Mouse (Mus musculus): ENCODE measurements around the gene Pcnx.

DNA sequence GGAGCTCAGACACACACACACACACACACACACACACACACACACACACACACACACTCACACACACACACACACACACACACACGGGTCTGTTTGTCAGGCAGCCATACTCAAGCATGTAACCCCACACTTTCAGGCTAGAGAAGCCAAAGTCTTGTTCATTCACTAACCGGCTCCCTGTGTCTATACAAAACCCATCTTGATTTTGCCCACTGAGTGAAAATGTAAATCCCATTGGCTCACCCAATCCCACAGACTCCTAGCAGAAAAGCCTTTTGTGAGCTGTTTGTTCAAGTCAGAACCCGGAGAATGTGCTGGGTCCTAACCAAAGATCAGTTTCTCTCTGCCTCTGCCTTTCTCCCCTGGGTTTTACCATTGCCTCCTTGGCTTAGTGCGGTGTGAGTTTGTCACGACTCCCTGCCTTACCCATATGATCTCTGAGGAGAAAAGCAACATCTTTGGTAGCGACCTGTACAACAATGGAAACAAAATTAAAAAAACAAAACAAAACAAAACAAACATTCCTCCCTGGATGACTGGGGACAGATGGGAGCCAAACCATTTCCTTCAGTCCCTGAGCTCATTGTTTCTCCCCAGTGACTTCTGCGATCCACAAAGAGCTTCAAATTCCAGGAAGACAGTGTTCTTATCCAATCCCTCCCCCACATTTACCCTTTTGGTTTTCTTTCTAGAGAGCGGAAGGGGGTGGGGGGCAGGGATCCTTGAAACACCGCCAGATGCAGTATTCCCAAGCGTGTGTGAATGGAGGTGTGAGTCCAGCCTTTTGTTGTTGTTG, 43.3 kb upstream of the Pcnx start:
- TF ChIP-seq CHD2 (IDR thresholded peaks at IDR 0.05; ENCODE audit: low read depth, low read length) (no peak; the same call in 1 of the 2 replicates), ZC3H11A (IDR thresholded peaks at IDR 0.05; ENCODE audit: borderline replicate concordance, low read depth, low read length) (no peak), ZNF384 (IDR thresholded peaks at IDR 0.05; ENCODE audit: low read depth, low read length) (peak; percentile 44; the same call in 1 of the 2 replicates)
